Mouse (Mus musculus): ENCODE data around the gene Lrrc42.

The Lrrc42 gene

DNA sequence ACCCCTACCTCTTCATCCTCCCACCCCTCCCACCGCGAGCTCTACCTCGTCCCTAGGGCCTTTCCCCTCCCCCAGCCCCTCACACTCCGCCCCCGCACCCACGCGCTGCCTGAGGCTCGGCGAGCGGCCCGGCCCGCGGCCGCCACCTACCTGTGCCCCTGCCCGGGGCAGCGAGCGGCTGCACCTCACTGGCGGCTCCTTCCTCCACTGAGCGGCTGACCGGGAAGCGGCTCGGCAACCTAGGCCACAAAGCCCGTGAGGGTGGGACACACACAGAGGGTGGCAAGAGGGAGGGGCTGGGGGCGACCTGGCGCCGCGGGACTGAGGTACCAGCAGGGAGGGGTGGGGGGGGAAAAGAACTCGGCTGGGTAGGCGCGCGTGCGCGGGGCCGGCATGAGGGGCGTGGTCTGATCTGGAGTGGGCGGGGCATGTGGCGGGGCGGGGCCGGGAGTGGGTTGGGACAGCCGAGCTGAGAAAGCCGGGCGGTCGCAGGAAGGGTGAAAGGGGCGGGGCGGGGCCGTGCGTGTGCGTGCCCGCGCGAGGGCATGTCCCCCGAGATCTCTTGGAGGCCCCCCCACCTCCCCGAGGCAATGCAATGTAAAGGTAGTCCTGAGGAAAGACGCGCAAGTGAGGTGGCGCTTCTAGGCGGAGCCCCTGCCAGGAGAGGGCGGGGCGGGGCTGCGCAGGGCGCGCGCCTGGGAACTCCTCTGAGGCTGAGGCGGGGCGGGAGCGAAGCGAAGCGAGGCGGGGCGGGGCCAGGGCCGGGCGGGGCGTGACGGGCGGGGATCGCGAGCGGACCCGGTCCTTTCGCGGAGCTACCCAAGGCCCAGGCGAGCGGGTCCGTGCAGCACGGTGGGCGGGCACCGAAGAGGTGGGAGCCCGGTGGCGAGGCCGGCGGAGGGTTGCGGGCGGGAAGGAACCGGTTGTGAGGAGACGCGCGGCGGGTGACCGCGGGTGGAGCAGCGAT is at the start of gene Lrrc42, which contains the start of gene Hspb11:
Gene Lrrc42, minus strand, starts transcription at position 408 of the 967 bp plus-strand sequence.
Gene Hspb11, plus strand, starts transcription at position 469 of the 967 bp plus-strand sequence.
- peak; percentile 79 for DNase-seq (ENCODE audit: extremely low read depth, low read depth)

DNA sequence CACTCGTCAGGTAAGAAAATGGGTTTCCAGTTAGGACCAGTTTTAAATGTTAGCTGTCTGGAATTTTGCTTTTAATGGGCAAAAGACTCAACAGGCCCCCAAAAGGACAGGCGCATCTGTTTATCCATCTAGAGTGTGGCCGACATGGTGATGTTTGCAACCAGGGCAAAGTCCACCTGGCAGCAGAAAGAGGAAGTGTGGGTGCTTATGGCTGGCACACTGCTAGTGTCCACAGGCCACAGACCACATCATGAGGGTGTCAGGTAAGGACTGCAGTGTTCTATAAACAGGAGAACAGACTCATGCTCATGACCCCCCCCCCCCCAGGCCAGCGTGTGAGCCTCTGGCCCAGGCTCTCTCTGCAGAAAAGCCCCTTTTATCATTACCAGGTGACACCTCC is 49.5 kb upstream of the Lrrc42 start:
- DNase-seq (ENCODE audit: extremely low read depth, low read depth), result no peak

DNA sequence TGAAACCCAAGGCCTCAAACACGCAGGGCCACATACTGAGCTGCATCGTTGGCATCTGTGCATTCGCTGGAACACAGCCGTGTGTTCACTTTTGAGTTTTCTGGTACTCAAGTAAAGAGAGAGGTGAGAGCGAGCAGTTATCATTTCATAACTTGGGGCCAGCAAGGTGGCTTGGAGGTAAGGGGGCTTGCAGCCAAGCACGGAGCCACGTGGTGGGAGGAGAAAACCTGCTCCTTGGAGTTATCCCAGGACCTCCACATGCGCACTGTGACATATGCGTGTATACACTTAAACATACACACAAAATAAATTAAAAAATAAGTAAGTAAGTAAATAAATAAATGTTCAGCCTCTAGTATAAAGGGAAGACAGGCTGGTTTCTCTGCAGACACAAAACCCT is 48.9 kb upstream of the Lrrc42 start:
- DNase-seq (ENCODE audit: extremely low read depth, low read depth), result no peak

DNA sequence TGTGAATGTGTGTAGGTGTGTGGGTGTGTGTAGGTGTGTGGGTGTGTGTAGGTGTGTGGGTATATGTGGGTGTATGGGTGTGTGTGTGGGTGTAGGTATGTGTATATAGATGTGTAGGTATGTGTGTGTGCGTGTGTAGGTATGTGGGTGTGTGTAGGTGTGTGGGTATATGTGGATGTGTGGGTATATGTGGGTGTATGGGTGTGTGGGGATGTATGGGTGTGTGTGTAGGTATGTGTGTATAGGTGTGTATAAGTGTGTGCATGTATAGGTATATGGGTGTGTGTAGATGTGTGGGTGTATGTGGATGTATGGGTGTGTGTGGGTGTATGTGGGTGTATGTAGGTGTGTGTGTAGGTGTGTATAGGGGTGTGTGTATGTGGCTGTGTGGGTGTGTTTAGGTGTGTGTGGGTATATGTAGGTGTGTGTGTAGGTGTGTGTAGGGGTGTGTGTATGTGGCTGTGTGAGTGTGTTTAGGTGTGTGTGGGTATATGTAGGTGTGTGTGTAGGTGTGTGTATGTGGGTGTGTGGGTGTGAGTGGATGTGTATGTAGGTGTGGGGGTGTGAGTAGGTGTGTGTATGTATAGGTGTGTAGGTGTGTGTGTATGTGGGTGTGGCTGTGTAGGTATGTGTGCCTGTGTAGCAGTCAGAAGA is 47.7 kb upstream of the Lrrc42 start:
- no peak for DNase-seq (ENCODE audit: extremely low read depth, low read depth)

DNA sequence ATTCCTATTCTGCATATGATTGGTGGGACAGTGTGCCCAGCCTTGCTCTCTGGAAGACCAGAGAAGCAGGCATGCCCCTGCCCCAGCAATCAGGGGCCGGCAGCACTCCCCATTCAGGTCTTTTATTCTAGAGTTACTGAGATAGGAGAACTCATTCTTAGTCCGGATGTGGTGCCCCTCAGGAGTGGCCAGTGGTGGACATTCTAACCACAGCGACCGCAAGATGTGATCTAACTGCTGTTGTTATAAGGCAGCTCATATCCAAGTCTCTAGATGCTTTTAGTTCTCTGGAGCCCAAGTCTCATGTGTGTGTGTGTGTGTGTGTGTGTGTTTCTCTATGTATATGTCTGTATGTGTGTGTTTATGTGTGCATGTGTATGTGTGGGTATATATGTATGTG is 47.0 kb upstream of the Lrrc42 start:
- no peak for DNase-seq (ENCODE audit: extremely low read depth, low read depth)

DNA sequence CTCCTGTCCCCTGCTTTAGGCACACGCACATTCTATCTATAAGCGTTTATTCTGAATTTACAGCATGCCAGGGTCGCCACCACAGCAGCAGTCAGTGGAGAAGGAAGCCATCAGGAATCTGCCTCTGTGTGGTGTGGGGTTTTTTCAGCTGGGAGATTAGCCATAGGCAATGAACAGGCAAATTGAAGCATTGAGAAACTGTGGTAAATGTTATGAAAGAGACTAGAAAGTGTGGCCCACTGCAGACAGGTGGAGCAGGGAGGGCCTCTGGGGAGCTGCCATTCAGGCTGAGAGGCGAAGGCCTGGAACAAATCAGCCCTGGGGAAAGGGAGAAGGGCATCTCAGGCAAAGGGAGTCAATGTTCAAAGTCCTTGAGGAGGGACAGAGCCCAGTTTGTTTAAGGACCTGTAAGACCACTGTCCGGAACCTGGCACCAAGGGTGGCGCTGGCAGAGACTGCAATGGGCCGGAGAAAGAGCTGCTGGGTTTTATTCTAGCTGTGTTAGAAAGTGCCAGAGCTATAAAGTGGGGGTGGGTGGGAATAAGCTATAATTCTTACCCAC is 46.5 kb upstream of the Lrrc42 start:
- DNase-seq (ENCODE audit: extremely low read depth, low read depth), result no peak

DNA sequence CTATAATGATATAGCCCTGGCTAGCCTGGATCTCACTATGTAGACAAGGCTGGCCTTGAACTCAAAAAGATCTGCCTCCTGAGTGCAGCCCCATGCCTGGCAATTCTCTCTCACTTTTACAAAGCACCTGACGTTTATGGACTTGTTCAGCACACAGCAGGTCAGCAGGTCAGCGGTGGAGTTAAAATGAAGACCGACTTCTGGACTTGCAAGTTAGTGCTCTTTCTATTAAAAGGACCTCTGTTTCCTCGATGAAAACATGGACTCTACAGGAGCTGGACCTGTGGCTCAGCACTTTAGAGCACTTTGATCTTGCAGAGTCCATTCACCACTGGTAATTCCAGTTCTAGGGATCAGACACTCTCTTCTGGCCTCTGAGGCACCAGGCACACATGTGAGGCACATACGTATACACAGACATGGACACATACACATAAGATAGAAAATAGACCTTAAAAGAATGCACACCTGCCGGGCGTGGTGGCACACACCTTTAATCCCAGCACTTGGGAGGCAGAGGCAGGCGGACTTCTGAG is 44.8 kb upstream of the Lrrc42 start:
- no peak for DNase-seq (ENCODE audit: extremely low read depth, low read depth)

DNA sequence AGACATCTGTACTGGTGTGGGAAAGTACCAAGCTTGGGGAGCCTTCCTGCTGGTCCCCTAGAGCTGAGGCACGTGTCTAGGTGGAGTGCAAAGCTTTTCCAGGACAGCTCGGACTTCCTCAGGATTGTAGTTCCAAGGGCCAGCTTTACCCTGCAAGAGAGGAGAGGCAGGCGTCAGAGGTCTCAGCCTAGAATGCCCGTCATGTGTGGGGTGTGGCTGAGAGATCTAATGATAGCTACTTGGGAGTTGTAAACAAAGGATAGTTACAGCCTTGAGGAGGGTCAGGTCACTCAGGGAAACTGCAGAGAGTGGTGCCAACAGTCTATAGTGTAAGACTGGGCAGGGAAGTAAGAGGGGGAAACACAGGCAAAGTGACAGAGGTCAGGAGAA is 38.9 kb upstream of the Lrrc42 start:
- DNase-seq (ENCODE audit: extremely low read depth, low read depth), result no peak

DNA sequence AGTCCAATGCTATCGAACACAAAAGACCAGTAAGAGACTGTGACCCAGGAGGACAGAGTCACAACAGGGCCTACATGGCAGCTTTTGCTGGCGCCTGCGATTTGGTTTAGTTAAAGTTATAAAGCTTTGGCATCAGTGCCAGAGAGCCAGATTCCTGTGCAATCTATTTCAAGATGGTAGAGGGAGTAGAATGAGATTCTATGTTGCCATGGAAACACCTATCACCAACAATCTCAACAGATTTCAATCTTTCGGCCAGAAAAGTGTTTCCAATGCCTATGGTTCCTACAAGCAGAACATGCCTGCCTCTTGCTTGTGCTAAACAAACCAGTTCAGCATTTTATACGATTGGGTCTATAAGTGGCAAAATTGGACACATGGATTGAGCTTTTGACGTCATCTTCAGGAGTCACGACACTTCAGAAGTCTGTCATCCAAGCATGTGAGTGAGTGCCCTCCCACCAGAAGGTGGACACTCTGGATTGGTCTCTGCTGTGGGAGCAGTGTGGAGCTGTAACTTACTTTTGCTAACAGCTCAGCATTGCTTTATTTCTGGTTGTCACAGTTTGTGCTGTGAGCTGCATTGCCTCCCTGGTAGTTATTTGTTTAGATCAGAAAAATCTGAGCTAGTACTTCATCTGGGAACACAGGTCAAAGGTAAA is 38.4 kb upstream of the Lrrc42 start:
- DNase-seq (ENCODE audit: extremely low read depth, low read depth), result no peak

DNA sequence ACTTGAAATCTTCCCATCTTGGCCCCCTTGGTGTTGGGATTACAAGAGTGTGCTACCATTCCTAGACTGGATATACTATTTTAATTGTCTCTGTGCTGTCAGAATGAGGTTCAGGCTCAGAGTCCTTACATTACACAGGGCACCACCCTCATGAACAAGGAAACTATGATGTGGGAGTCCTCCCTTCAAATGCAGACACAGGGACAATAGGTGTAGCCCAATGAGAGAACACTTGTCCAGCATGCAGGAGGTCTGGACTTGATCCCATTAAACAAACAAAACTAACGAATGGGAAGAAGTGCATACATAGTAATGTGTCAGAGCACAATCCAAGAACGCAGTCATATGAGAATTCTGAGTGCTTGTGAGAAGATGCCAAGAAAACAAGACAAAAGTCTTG is 34.2 kb upstream of the Lrrc42 start:
- DNase-seq (ENCODE audit: extremely low read depth, low read depth), result no peak

DNA sequence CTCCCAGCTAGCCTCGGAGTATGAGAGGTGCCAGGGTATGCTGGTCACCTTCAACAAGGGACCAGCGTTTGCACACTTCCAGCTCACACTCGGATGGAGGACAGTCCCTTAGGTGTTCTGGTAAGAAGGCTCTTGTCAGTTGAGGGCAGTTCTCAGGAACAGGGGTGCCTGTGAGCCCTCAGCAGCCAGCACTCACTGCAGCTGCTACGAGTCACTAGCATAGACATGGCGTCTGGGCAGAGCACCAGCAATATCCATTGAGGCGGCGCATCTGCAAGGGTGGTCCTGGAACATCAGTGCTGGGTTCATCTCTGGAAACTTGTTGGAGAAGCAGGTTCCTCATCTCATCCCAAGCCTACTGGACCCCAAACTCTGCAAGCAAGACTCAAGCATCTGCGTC is 33.1 kb upstream of the Lrrc42 start:
- DNase-seq (ENCODE audit: extremely low read depth, low read depth), result no peak

DNA sequence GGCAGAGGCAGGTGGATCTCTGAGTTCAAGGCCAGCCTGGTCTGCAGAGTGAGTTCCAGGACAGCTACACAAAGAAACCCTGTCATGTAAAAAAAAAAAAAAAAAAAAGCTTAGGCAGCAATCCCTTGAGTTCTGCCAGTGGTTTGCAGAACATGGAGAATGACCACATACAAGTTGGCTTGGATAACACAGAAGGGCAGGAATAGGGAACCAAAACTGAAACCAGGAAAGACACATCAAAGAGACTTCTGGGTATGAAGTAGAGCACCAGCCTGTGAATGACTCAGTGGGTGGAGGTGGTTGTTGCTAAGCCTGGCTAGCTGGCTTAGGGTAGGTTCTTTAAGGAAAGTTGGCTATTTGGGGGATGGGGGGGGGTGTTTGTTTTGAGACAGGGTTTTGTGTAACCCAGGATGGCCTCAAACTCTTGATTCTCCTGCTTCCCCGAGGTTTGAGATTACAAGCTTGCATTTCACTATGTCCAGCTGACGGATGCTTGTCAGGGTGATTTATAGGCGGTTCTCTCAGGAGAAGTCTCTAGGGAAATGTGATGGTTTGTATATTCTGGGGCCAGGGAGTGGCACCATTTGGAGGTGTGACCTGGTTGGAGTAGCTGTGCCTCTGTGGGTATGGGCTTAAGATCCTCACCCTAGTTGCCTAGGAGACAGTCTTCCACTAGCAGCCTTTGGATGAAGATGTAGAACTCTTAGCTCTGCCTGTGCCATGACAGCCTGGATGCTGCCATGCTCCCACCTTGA is 32.3 kb upstream of the Lrrc42 start:
- peak; percentile 6 for DNase-seq (ENCODE audit: extremely low read depth, low read depth)

DNA sequence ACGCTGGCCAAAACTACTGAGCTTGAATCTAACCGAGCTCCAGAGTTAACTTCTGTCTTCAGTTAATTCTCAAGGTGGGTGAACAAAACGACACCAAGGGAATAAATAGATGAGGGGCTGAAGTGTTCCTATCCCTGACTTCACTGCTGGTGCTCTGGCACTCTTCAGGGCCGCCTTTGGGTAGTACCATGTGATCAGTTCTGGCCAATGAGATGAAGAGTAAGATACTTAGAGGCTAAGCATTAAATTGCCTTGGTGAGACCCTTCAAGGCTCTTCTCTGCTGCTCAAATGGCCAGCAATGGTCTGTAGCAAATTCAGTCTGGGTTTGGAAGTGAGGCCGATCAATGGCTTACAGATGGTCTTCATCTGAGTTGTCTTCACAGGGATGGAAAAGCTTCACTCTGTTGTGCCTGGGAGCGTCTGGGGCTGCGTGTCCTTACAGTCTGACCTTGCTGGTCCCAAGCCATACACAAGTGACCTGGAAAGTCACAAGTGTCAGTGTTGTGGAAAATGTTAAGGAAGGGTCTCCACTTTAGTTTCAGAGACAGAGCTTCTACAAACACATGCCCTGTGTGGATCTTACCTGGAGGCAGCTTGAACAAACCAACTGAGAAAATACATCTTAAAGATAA is 27.6 kb upstream of the Lrrc42 start:
- no peak for DNase-seq (ENCODE audit: extremely low read depth, low read depth)

DNA sequence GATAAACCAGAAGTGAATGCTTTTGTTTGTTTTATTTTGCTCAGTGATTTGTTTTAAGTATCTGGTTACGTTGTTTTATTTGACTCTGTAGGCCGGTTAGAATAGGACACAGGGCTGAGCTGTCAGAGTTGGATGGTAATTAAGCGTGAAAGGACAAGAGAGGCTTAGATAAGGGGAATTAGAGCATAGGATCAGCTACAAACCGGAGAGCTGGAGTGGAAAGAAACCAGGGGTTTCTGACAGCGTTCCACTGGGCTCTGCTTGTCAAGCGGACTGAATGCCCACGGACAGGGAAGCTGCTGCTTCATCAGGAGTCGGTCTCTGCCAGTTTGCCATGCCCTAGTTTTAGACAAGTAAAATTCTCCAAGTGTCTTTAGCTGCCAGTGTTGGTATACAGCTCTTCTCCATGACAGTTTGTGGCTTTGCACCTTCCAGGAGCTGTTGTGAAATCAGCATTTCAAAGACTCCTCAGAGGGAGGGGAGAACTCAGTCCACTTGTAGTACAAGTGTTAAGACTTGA is 24.9 kb upstream of the Lrrc42 start:
- no peak for DNase-seq (ENCODE audit: extremely low read depth, low read depth)

DNA sequence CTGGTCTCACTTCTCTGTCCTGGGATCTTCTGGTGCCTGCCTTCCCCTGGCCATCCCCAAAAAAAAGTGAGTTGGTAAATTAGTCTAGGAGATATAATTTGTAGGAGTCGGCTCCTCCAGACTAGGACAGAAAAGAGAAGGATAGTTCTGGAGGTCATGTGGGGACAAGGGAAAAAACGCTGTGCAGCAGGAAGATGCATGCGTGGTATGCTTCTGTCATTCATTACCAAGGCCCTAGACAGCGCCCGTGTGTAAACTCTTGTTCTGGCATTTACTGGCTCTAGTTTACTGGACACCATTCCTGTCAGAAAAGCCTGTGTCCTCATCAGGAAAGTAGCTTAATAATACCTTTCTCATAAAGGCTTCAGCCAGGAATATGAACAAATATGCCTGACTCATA is 21.2 kb upstream of the Lrrc42 start:
- DNase-seq (ENCODE audit: extremely low read depth, low read depth), result no peak

DNA sequence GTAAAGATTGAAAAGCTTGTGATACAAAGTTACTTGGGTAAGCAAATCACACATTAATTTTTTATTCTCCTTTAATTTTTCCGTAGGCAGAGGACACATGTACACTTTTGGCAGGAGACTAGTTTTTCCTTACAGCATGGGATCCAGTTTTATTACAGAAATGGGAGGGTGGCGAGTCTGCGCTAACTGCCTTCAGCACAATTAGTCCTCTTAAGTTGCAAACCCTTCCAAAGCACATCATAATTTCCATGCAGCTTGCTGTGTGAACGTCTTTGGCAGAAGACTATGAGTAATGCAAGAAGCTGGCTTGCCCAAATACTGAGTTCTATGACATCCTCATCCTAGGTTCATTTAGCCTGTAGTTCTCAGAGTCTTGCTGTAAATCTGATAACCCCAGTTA is 20.4 kb upstream of the Lrrc42 start:
- DNase-seq (ENCODE audit: extremely low read depth, low read depth), result no peak

DNA sequence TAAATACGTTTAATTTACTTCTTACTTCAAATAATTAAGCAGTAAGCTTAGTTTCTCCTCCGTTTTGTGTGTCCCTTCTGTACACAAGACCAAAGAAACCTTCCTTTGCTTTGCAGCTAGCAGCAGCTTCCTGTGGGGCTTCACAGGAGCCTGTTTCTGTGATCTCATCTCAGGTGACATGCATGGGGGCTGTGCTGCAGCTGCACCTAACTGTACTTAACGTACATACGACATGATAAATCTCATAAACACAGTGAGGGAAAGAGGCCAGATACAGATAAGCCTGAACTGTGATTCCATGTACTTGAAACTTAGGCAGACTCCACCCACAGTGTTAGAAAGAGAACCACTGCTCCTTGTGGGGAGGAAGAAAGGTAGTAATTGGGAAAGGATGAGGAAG is 6.7 kb upstream of the Lrrc42 start:
- no peak for DNase-seq (ENCODE audit: extremely low read depth, low read depth)

DNA sequence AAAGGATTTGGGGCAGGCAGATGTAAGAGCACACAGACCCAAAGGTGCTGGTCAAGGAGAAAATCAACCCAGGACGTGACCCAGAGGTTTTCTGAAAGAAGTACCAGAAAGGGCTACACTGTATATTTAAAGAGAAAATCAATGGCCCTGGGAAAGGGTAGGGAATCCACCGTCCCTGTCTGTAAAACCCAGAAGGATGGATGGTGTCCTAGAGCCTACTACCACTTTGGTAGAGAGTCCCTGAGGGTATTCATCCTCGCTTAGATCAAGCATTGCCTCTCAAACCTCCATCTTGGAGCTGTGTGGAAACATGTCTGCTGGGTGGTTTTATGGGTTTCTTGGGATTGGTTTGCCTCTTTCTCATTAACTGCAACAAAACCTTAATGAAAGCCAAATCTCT is 1.1 kb upstream of the Lrrc42 start:
- DNase-seq (ENCODE audit: extremely low read depth, low read depth), result no peak

DNA sequence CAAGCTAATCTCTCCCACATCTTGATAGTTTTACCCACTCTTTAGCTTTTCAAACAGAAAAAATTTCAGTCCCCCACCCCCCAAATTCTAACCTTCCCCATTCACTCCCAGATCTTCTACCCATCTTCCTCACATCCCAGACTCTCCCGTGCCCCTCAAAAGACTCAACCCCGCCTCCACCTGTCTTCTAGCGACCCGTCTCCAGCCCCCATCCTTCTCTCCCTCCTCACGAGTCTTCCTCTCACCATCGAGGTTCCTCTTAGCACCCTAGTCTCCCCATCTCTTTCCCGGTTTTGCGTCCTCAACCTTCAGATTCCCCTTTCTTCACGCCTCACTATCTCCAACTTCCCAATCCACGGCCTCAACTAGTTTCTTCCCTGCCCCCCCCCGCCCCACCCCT is 810 bp downstream of the Lrrc42 start:
- DNase-seq (ENCODE audit: extremely low read depth, low read depth), result no peak

DNA sequence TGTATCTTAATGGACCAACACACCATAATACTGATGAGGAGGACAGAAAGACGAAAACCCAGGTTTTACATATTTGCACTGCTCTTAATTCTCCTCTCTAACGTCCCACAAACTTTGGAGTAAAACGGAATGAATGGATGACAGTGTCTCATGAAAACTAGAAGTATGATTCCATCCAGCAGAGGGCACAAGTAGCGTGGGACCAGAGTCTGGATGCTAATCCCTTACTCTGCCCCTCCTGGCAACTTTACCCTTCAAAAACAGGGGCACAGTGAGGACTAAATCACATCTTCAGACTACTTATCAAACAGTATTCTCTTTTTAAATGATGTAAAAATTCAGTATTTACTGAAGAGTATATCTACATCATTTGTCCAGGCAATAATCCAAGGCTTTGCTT is 2.8 kb downstream of the Lrrc42 start:
- DNase-seq (ENCODE audit: extremely low read depth, low read depth), result no peak

Data from MEL-GATA-1-ER (cell line).